Mouse (Mus musculus): Measurements from ENCODE around the gene Garnl3. TPM values are rescaled to one million over a fixed set of nuclear protein-coding genes. Genes with fewer than 3 reads are reported as not detected.

Gene Garnl3
- polyA plus RNA-seq, 1 experiment, result 42.1 TPM

- TF ChIP-seq POLR2A (IDR thresholded peaks at IDR 0.05; ENCODE audit: borderline replicate concordance, extremely low read depth, insufficient read depth, insufficient read length, poor library complexity, severe bottlenecking) (0 out of 2 replicates have a peak, but pooled peaks have one; percentile 65), CTCF (IDR thresholded peaks at IDR 0.05; ENCODE audit: borderline replicate concordance, extremely low read depth, insufficient read depth, insufficient read length) (peak; percentile 49; the same call in 1 of the 2 replicates)
- peak; percentile 97 for DNase-seq (ENCODE audit: low read depth)
Measured at GRCm38 (mm10) chr2:32966689-32967631, 164.5 kb downstream of the Garnl3 start.

GRCm38 (mm10) chr2:32966184-32966688 lies 165.2 kb downstream of the Garnl3 start:
- no peak for TF ChIP-seq POLR2A (IDR thresholded peaks at IDR 0.05; ENCODE audit: borderline replicate concordance, extremely low read depth, insufficient read depth, insufficient read length, poor library complexity, severe bottlenecking)
- no peak for TF ChIP-seq CTCF (IDR thresholded peaks at IDR 0.05; ENCODE audit: borderline replicate concordance, extremely low read depth, insufficient read depth, insufficient read length)

GRCm38 (mm10) chr2:32965511-32966183 lies 165.8 kb downstream of the Garnl3 start:
- no peak for TF ChIP-seq CTCF (IDR thresholded peaks at IDR 0.05; ENCODE audit: borderline replicate concordance, extremely low read depth, insufficient read depth, insufficient read length)
- TF ChIP-seq POLR2A (IDR thresholded peaks at IDR 0.05; ENCODE audit: borderline replicate concordance, extremely low read depth, insufficient read depth, insufficient read length, poor library complexity, severe bottlenecking), result no peak
- no peak for DNase-seq (ENCODE audit: low read depth)

More at GRCm38 (mm10) chr2:32966184-32966688, 165.2 kb downstream of the Garnl3 start:
- DNase-seq (ENCODE audit: low read depth), result no peak

- DNase-seq (ENCODE audit: low read depth), result no peak
- TF ChIP-seq CTCF (IDR thresholded peaks at IDR 0.05; ENCODE audit: borderline replicate concordance, extremely low read depth, insufficient read depth, insufficient read length) (no peak), POLR2A (IDR thresholded peaks at IDR 0.05; ENCODE audit: borderline replicate concordance, extremely low read depth, insufficient read depth, insufficient read length, poor library complexity, severe bottlenecking) (no peak)
Measured at GRCm38 (mm10) chr2:32964659-32965457, 166.6 kb downstream of the Garnl3 start.

- TF ChIP-seq CTCF (IDR thresholded peaks at IDR 0.05; ENCODE audit: borderline replicate concordance, extremely low read depth, insufficient read depth, insufficient read length) (no peak), POLR2A (IDR thresholded peaks at IDR 0.05; ENCODE audit: borderline replicate concordance, extremely low read depth, insufficient read depth, insufficient read length, poor library complexity, severe bottlenecking) (no peak)
- DNase-seq (ENCODE audit: low read depth), result no peak
Measured at GRCm38 (mm10) chr2:32963981-32964380, 167.5 kb downstream of the Garnl3 start.

DNA sequence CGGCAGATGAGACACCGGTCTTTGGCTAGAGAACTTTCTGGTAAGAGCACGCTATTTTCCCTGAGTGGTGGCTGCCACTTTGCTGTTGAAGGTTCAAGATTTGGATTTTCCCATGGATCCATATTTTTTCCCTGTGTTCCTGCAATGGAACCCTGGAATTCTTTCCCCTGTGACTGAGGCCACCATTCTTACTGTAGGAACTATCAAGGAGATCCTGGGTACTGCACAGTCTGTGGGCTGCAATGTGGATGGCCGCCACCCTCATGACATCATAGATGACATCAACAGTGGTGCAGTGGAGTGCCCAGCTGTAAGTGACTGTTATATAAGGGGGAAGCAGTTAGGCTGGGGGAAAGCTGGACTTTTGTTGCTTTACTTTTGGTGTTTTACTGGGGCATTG lies 167.9 kb downstream of the Garnl3 start:
- no peak for TF ChIP-seq POLR2A (IDR thresholded peaks at IDR 0.05; ENCODE audit: borderline replicate concordance, extremely low read depth, insufficient read depth, insufficient read length, poor library complexity, severe bottlenecking)
- TF ChIP-seq CTCF (IDR thresholded peaks at IDR 0.05; ENCODE audit: borderline replicate concordance, extremely low read depth, insufficient read depth, insufficient read length), result no peak
- no peak for DNase-seq (ENCODE audit: low read depth)

- TF ChIP-seq POLR2A (IDR thresholded peaks at IDR 0.05; ENCODE audit: borderline replicate concordance, extremely low read depth, insufficient read depth, insufficient read length, poor library complexity, severe bottlenecking), result no peak
- no peak for TF ChIP-seq CTCF (IDR thresholded peaks at IDR 0.05; ENCODE audit: borderline replicate concordance, extremely low read depth, insufficient read depth, insufficient read length)
Measured at GRCm38 (mm10) chr2:32962875-32963220, 168.6 kb downstream of the Garnl3 start.

DNA sequence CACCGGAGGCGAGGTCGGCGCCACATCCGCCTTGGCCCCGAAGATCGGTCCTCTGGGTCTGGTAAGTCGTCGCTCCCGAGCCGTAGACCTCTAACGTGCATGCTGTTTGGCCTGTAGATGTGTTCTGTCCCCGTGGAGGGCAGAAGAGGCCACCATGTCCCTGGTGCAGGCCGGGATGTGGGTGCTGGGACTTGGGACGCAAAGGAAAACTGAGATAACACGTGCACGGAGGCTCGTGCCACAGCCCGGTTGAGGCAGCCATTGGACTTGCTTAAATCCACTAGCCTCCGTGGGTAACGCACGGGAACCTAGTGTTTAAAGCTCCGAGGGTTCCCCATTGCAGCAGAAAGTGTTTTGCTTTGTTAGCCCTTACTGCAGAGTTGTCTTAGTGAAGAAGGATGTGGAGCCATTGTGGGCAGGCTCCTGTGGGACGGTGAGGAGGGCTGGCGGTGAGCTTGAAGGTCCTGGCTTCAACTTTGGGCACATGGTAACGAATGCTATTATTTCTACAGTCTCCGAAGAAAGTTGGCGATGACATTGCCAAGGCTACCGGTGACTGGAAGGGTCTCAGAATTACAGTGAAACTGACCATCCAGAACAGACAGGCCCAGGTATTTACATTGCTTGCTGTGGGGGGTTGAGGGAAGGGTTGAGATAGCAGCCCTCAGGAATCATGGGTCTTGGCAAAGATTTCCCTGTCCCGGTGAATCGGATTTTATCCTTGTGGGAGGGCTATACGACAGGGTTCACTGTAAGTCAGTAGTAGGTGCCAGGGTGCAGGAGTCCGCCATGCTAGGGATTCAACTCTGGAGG lies 169.2 kb downstream of the Garnl3 start:
- peak; percentile 47 for DNase-seq (ENCODE audit: low read depth)
- TF ChIP-seq POLR2A (IDR thresholded peaks at IDR 0.05; ENCODE audit: borderline replicate concordance, extremely low read depth, insufficient read depth, insufficient read length, poor library complexity, severe bottlenecking) (no peak), CTCF (IDR thresholded peaks at IDR 0.05; ENCODE audit: borderline replicate concordance, extremely low read depth, insufficient read depth, insufficient read length) (no peak)

More at GRCm38 (mm10) chr2:32962875-32963220, 168.6 kb downstream of the Garnl3 start:
- DNase-seq (ENCODE audit: low read depth), result no peak

- peak; percentile 97 for DNase-seq (ENCODE audit: low read depth)
- no peak for TF ChIP-seq CTCF (IDR thresholded peaks at IDR 0.05; ENCODE audit: borderline replicate concordance, extremely low read depth, insufficient read depth, insufficient read length)
- TF ChIP-seq POLR2A (IDR thresholded peaks at IDR 0.05; ENCODE audit: borderline replicate concordance, extremely low read depth, insufficient read depth, insufficient read length, poor library complexity, severe bottlenecking), result peak; percentile 49; the same call in 1 of the 2 replicates
Measured at GRCm38 (mm10) chr2:32961192-32961995, 170.1 kb downstream of the Garnl3 start, which contains the start of the genes Rpl12 and Lrsam1. Rpl12 (plus strand) TSS chr2:32961559. Lrsam1 (minus strand) TSS chr2:32961614.
